Mouse (Mus musculus) midbrain, embryonic 16.5 days (tissue): ENCODE measurements at regions not wholly inside any gene's neighbourhood (a gene's known extent, or its start where the extent isn't known, plus 50 kb on each side); places are given as distances from the start of the nearest gene placed in this dataset.

Experiments used
- ATAC-seq: fragments of 200-750 bp; cut with Nextera tagmentation; 2 replicates; pipeline ENCODE4 v1.8.0; 2017; ENCODE audit warnings: moderate TSS enrichment
- H3K27ac ChIP-seq: fragments of 300-500 bp; sonication (generic); 2 replicates; pipeline ENCODE4 v1.5.1; 2014; ENCODE audit warnings: mild to moderate bottlenecking, low read length, mixed read lengths
- H3K27me3 ChIP-seq: fragments of 300-500 bp; sonication (generic); 2 replicates; pipeline ENCODE4 v1.6.1; 2014; ENCODE audit warnings: low read depth, low read length, mixed read lengths; ENCODE audit not compliant: control insufficient read depth, insufficient read depth
- H3K36me3 ChIP-seq: fragments of 300-500 bp; sonication (generic); 2 replicates; pipeline ENCODE4 v1.6.1; 2014; ENCODE audit warnings: mild to moderate bottlenecking, low read length, moderate library complexity, mixed read lengths; ENCODE audit not compliant: control insufficient read depth, insufficient read depth
- H3K4me1 ChIP-seq: fragments of 300-500 bp; sonication (generic); 2 replicates; pipeline ENCODE4 v1.6.1; 2014; ENCODE audit warnings: mild to moderate bottlenecking, low read length, mixed read lengths; ENCODE audit not compliant: control insufficient read depth, insufficient read depth
- H3K4me2 ChIP-seq: fragments of 300-500 bp; sonication (generic); 2 replicates; pipeline ENCODE4 v1.6.1; 2014; ENCODE audit warnings: mild to moderate bottlenecking, low read length, mixed read lengths
- H3K4me3 ChIP-seq: fragments of 300-500 bp; sonication (generic); 2 replicates; pipeline ENCODE4 v1.5.1; 2014; ENCODE audit warnings: low read depth, mild to moderate bottlenecking, low read length, moderate library complexity, mixed read lengths
- H3K9ac ChIP-seq: fragments of 300-500 bp; sonication (generic); 2 replicates; pipeline ENCODE4 v1.6.1; 2014; ENCODE audit warnings: low read depth, low read length, mixed read lengths
- H3K9me3 ChIP-seq: fragments of 300-500 bp; sonication (generic); replicated peaks from 2 replicates; pipeline ENCODE4 v1.6.1; 2014; ENCODE audit warnings: mild to moderate bottlenecking, low read length, mixed read lengths; ENCODE audit not compliant: control insufficient read depth, poor library complexity, severe bottlenecking
- WGBS: fragments of 180-500 bp; shearing (Covaris S2); extraction: QIAGEN DNeasy Blood & Tissue Kit; methylation state at CpG from one replicate; pipeline ENCODE4 v1.1.7; 2014; 5-methylcytosine and 5-hydroxymethylcytosine counted together

GRCm38 (mm10) chr19:14993344-14993743 lies 395.5 kb upstream of the Tle4 start:
- H3K27ac ChIP-seq, result no peak overlapping the region
- ATAC-seq, result no peak
- H3K4me1 ChIP-seq, result no peaks in the 10 kb centered on the region
- H3K9me3 ChIP-seq, result no peaks in the 10 kb centered on the region
- H3K4me3 ChIP-seq, result no peak overlapping the region
- WGBS, result 96% methylated on average over 2 of the region's 2 CpGs
- H3K9ac ChIP-seq, result no peak overlapping the region
- H3K4me2 ChIP-seq, result no peak overlapping the region
- no peaks in the 10 kb centered on the region for H3K36me3 ChIP-seq
- H3K27me3 ChIP-seq, result no peaks in the 10 kb centered on the region

GRCm38 (mm10) chr19:14970161-14970560 lies 372.3 kb upstream of the Tle4 start:
- 24% methylated on average over 1 of the region's 1 CpGs for WGBS
- Histone ChIP-seq H3K9me3 (no peaks in the 10 kb centered on the region), H3K4me1 (peaks cover 4% of the 10 kb centered on the region; the same call in 1 of the 2 replicates), H3K4me3 (no peak overlapping the region), H3K27me3 (no peaks in the 10 kb centered on the region), H3K9ac (no peak overlapping the region), H3K4me2 (no peak overlapping the region), H3K36me3 (no peaks in the 10 kb centered on the region), H3K27ac (no peak overlapping the region)
- ATAC-seq, result no peak

- Histone ChIP-seq H3K4me2 (no peak overlapping the region), H3K9me3 (no peaks in the 10 kb centered on the region), H3K27me3 (no peaks in the 10 kb centered on the region), H3K9ac (no peak overlapping the region), H3K4me3 (no peak overlapping the region), H3K27ac (no peak overlapping the region), H3K36me3 (no peaks in the 10 kb centered on the region), H3K4me1 (peaks cover 4% of the 10 kb centered on the region; the same call in 1 of the 2 replicates)
- WGBS, result 74% methylated on average over 3 of the region's 3 CpGs
- no peak for ATAC-seq
Observed at GRCm38 (mm10) chr19:14968283-14968682, 370.4 kb upstream of the Tle4 start.

GRCm38 (mm10) chr19:14957727-14958126 lies 359.9 kb upstream of the Tle4 start:
- 95% methylated on average over 19 of the region's 19 CpGs for WGBS
- peaks cover 12% of the 10 kb centered on the region for H3K4me1 ChIP-seq
- no peak overlapping the region for H3K4me2 ChIP-seq

GRCm38 (mm10) chr19:14957154-14957553 lies 359.3 kb upstream of the Tle4 start:
- Histone ChIP-seq H3K36me3 (no peaks in the 10 kb centered on the region), H3K27ac (no peak overlapping the region), H3K9ac (no peak overlapping the region), H3K4me1 (peaks cover 12% of the 10 kb centered on the region), H3K4me3 (no peak overlapping the region), H3K27me3 (no peaks in the 10 kb centered on the region; the same call in 1 of the 2 replicates), H3K4me2 (no peak overlapping the region), H3K9me3 (no peaks in the 10 kb centered on the region)
- 0 out of 2 replicates have a peak, but pooled peaks have one; percentile 25 for ATAC-seq
- whole genome bisulfite sequencing, result 32% methylated on average over 10 of the region's 10 CpGs

More at GRCm38 (mm10) chr19:14957727-14958126, 359.9 kb upstream of the Tle4 start:
- Histone ChIP-seq H3K9ac (no peak overlapping the region), H3K27me3 (no peaks in the 10 kb centered on the region; the same call in 1 of the 2 replicates), H3K27ac (no peak overlapping the region), H3K4me3 (no peak overlapping the region), H3K9me3 (no peaks in the 10 kb centered on the region), H3K36me3 (no peaks in the 10 kb centered on the region)
- ATAC-seq, result no peak

GRCm38 (mm10) chr19:14956392-14956791 lies 358.5 kb upstream of the Tle4 start:
- ATAC-seq, result no peak
- Histone ChIP-seq H3K36me3 (no peaks in the 10 kb centered on the region), H3K4me1 (peaks cover 12% of the 10 kb centered on the region), H3K9ac (no peak overlapping the region), H3K9me3 (no peaks in the 10 kb centered on the region), H3K4me2 (no peak overlapping the region), H3K27me3 (no peaks in the 10 kb centered on the region; the same call in 1 of the 2 replicates), H3K4me3 (no peak overlapping the region), H3K27ac (no peak overlapping the region)
- 10% methylated on average over 3 of the region's 3 CpGs for WGBS

GRCm38 (mm10) chr19:14955969-14956368 lies 358.1 kb upstream of the Tle4 start:
- no peak overlapping the region for H3K4me3 ChIP-seq
- H3K4me1 ChIP-seq, result peaks cover 12% of the 10 kb centered on the region
- H3K36me3 ChIP-seq, result no peaks in the 10 kb centered on the region
- no peak overlapping the region for H3K4me2 ChIP-seq
- no peak overlapping the region for H3K9ac ChIP-seq
- WGBS, result 17% methylated on average over 3 of the region's 3 CpGs
- no peak for ATAC-seq
- no peaks in the 10 kb centered on the region for H3K9me3 ChIP-seq
- no peak overlapping the region for H3K27ac ChIP-seq
- H3K27me3 ChIP-seq, result no peaks in the 10 kb centered on the region; the same call in 1 of the 2 replicates

GRCm38 (mm10) chr19:14940207-14940952 lies 342.5 kb upstream of the Tle4 start:
- peak; percentile 36; the same call in 1 of the 2 replicates for ATAC-seq
- H3K4me2 ChIP-seq, result no peak overlapping the region
- H3K36me3 ChIP-seq, result no peaks in the 10 kb centered on the region
- no peaks in the 10 kb centered on the region for H3K9me3 ChIP-seq
- H3K4me1 ChIP-seq, result no peaks in the 10 kb centered on the region
- no peak overlapping the region for H3K27ac ChIP-seq
- no peaks in the 10 kb centered on the region for H3K27me3 ChIP-seq
- no peak overlapping the region for H3K9ac ChIP-seq
- 40% methylated on average over 9 of the region's 9 CpGs for WGBS
- H3K4me3 ChIP-seq, result no peak overlapping the region

GRCm38 (mm10) chr19:14922238-14922637 lies 324.4 kb upstream of the Tle4 start:
- WGBS, result 68% methylated on average over 1 of the region's 1 CpGs
- Histone ChIP-seq H3K36me3 (no peaks in the 10 kb centered on the region), H3K4me3 (no peak overlapping the region), H3K9ac (no peak overlapping the region), H3K27ac (no peak overlapping the region), H3K4me2 (no peak overlapping the region), H3K9me3 (no peaks in the 10 kb centered on the region), H3K27me3 (no peaks in the 10 kb centered on the region), H3K4me1 (no peaks in the 10 kb centered on the region)
- no peak for ATAC-seq
